Mouse (Mus musculus) CD4-positive, CD25-positive, alpha-beta regulatory T cell, adult 4 months (primary cell): ENCODE measurements around the gene Gm11985. TPM values are rescaled to one million over a fixed set of nuclear protein-coding genes. Genes with fewer than 3 reads are reported as not detected.

Experiments
- ATAC-seq: one replicate; pipeline ENCODE4 v1.8.0; 2017
- polyA plus RNA-seq, 2 experiments: library from polyadenylated mRNA; unstranded; fragments of 100-300 nt; shearing (Covaris generic); gene quantifications; one replicate each; pipeline ENCODE4 v1.2.1; 2017

Gene Gm11985
- polyA plus RNA-seq, 2 experiments from 2014 or later: not detected

- ATAC-seq: no peak
Measured at GRCm38 (mm10) chr11:7199736-7200392, 11.5 kb upstream of the Gm11985 start.

GRCm38 (mm10) chr11:7198481-7199256 lies 10.3 kb upstream of the Gm11985 start:
- ATAC-seq: no peak

DNA sequence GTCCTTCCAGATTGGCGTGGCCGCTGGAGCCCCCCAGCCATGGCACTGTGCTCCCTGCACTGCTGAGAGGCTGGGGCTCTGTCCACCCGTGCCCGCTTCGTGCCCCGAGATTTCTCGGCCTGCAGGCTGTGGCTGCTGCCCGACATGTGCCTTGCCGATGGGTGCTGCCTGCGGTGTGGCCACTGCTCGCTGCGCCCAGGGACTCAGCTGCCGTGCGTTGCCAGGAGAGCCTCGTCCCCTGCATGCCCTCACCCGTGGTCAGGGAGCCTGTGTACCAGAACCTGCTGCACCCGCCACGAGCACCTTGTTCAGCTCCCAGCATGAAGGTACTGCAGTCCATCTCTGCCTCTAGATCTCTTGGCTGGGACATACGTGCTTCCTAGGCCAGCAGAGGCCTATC lies 9.6 kb upstream of the Gm11985 start:
- no peak for ATAC-seq

DNA sequence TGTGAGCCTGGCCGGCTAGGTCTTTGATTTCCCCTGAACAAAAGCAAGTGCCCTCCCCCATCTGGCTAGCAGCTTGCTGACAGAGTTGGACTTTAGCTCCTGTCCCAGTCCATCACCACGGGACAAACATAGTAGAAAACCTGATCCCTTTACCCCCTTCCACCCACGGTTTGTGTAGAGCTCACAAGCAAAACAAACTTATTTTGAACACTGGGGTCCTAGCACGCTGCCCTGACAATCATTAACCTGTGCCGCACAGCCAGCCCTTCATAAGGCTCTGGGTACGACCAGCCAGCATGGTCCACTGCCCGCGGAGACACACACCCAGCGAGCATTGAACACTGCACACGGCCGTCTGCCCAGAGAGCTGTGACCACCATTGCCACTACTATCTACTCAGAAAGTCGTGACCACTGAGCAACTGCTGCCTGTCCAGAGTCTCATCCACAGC lies 9.1 kb upstream of the Gm11985 start, which contains the start of gene Igfbp1:
Igfbp1 (plus strand) TSS at position 292 of the 451 bp plus-strand sequence.
- ATAC-seq: no peak

DNA sequence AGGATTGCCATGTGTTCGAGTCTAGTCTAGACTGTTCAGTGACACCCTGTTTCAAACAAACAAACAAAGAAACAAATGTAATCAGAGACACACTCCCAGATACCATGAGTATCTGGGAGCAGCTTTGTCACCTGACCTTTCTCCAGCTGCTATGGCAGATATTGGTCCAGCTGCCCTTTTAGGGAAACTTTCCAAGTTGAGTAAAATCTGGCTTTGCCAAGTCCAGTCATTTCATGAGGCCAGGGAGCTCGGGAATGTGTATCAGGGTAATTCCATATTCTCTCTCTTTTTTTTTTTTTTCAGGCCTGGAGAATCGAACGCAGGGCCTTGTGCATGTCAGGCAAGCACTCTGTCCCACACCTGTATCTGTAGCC lies 6.9 kb upstream of the Gm11985 start:
- no peak for ATAC-seq

- no peak for ATAC-seq
Measured at GRCm38 (mm10) chr11:7194432-7195311, 6.3 kb upstream of the Gm11985 start.

DNA sequence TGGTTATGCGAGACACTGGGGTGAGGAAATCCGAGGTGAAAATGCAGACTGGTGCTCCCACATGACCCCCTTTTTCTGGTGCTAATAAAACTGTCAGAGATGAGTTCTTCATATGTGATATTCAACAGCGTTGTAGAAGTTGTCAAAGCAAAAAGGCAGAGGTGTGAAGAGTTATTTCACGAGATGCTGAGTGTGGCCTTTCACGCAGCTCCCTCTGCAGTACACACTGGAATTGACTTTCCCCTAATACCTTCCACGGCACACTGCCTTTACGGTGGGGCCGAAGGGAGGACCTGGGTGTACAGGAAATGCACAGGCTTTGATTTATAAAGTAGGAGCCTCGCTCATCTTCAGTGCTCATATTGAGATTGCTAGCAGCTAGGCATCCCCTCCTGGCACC lies 4.8 kb upstream of the Gm11985 start:
- ATAC-seq: no peak

GRCm38 (mm10) chr11:7192710-7193109 lies 4.3 kb upstream of the Gm11985 start:
- ATAC-seq: no peak

DNA sequence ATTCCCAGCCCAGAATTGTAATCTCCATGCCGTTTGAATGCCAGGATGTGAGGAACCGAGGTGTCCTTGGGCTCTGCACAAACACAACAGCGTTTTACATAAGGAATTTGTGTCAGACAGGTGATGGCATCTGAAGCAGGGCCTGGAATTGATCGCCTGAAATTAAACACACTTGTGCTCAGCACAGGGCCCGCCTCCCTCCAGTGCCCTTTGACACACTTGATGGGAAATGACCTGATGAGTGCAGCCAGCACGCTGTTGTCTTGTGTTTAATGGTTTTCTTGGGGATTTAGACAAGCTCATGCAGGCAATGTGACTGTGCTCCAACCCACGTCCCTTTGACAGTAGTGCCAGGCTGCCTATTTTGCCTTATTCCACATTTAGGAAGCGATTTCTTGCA lies 897 bp downstream of the Gm11985 start:
- no peak for ATAC-seq

DNA sequence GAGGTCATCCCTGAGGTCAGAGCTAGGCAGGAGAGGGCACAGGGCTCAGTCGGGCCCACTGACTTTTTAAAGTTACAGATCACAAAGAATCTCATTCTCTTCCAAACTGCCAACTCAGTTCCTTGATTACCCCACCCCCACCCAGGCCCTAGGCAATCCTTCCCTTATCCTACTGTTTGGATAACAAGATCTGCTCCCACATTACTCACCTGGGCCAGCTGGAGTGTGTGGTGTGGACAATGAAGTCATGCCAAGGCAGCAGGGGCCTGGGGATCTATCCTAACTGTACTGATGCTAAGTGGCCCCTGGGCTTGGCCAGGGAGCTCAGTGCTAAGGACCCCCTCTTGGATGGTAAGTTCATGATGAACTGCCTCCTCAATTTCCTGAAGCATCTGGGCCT lies 3.9 kb downstream of the Gm11985 start:
- no peak for ATAC-seq

DNA sequence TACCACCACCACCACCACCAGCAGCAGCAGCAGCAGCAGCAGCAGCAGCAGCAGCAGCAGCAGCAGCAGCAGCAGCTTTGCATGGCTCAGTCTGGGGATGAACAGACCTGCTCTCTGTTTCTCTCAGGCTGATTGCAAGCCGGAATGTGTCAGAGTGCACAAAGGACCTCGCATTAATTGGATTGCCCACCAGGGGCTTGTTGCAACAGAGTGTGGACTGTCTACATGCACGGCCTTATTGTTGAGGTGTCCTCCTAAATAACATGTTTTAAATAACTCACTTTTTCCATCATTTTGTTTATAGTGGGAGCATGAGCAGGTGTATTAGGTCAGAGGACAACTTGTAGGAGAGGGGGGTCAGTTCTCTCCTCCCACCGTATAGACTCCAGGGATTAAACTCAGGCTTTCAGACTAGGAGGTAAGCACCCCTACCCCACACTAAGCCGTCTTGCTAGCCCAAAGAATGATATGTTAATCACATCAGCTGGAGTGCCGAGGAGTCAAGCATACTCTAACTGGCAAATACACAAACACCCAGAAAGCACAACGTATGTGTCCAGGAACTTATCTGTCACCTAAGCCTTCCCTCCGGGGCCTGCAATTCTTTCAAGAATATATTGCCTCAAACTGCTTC lies 5.8 kb downstream of the Gm11985 start:
- no peak for ATAC-seq

DNA sequence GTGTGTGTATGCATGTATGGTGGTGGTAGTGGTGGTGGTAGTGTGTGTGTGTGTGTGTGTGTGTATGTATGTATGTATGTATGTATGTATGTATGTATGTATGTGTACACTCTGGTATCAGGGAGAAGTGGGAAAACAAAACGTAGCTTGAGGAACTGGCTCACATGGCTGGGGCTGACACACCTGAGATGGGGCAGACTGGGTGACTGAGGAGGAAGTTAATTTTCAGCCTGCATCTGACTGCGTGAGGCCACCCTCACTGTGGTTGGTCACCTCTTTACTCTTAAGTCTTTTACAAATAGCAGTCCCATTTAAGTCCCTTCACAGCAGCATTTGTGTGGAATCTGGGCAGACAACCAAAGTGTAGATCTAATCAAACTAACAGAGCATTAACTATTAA lies 9.1 kb downstream of the Gm11985 start:
- no peak for ATAC-seq

DNA sequence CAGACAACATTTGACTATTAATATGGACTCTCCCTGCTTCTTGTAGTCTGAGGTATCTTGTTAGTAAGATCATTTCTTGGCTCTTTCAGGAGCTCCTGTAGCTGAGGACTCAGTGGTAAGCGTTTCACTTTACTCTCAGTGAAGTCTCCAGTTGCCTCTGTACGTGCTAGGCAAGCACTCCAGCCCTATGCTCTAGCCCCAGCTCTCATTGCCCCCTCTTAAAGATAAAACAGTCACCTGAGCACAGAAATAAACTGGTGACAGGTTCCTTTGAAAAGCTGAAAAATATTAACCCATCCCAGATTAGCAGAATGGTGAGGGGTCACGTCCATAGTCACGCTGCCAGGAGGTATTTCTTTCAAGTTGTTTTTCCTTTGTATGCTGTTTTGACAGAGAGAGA lies 9.6 kb downstream of the Gm11985 start:
- no peak for ATAC-seq

DNA sequence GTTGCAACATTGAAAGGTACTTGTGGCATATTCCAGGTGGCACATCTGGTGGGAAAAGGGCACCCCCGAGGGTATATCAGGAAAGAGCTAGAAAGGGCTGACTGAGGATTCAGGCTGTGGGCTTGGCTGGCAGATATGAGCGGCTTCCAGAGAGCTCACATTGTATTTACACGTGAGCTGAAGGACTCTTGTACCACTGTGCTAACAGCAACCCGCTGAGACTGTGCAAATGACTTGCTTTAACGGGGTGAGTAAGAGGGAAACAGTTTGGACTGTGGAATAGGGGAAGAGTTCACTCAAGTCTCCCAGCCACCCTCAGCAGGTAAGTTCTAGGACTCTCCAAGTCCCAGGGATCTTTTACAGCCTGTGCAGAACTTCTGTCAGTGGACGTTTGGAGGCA lies 14.7 kb downstream of the Gm11985 start:
- ATAC-seq: no peak

- ATAC-seq: no peak
Measured at GRCm38 (mm10) chr11:7169645-7170044, 18.7 kb downstream of the Gm11985 start.

DNA sequence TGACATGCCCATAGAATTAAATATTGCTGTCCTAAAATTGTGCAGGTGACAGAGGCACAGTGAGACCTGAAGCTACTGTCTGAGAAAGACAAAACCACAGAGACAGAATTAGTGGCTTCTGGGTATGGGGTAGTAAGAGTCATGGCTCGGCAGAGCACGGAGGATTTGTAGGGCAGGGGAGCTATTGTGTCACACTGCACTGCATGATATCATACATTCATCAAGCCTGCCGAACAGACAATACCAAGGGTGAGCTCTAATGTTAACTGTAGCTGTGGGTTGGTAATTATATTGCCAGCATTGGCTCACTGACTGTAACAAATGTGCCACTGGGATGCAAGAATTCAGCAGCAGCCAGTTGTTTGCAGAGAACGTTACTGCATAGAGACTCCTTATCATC lies 24.0 kb downstream of the Gm11985 start:
- no peak for ATAC-seq

DNA sequence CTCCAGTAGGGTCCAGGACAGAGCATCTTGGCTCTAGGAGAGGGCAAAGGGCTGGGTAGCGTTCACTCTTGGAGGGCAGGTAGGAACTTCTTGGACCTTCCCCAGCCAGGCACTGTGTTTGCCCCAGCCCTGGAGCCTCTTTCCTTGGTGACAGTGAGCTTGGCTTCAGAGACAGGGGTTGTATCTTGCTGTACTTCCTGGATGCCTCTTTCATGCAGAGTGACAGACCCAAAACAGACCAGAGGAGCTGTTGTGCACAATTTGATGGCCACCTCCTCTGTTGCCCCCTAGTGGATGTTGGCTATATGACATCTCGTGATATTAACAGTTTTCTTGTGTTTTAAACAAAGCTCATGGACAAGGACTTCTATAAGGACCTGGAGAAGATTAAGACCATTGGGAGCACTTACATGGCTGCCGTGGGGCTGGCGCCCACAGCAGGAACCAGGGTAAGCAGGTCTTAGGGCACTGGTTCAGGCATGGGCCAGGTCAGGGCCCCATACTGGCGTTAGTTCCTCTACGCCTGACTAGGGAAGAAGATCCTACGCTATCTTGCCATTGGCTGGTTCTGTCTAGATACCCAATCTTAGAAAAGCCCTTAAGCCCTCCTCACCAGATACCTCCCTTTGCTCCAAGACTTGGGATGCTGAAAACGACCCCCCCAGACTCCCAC lies 26.7 kb downstream of the Gm11985 start:
- peak; percentile 79 for ATAC-seq

DNA sequence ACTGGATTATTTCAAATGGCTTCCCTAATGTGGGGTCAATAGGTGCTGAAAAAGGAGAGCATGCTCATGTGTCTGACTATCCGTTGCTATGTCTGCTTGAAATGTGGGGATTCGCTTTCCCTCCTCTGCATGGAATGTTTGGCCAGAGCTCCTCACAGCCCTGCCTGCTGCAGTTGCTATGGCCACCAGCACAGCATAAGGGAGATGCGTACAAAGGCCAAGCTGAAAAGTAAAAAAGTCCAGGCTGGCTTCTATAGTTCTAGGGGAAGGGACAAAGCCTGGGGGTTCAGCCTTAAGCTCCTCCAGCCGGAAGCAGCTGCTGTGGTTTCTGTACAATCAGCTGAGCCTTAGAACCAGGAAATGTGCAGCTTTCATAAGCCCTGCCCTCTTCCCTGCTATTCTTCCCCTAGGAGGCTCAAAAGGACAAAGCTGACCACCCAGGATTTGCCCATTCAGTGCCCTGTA lies 27.7 kb downstream of the Gm11985 start:
- no peak for ATAC-seq

GRCm38 (mm10) chr11:7160146-7160545 lies 28.2 kb downstream of the Gm11985 start:
- no peak for ATAC-seq

- ATAC-seq: no peak
Measured at GRCm38 (mm10) chr11:7158196-7158595, 30.2 kb downstream of the Gm11985 start.

- ATAC-seq: no peak
Measured at GRCm38 (mm10) chr11:7156427-7156826, 31.9 kb downstream of the Gm11985 start.

GRCm38 (mm10) chr11:7153081-7153480 lies 35.3 kb downstream of the Gm11985 start:
- no peak for ATAC-seq
